Mouse (Mus musculus) cerebellum, adult 9-11 months (tissue): ENCODE data around the gene Ctnnd2.

Experiments used
- DNase-seq: peaks from one replicate; pipeline ENCODE4 v3.0.0; 2022

Gene Ctnnd2

GRCm38 (mm10) chr15:30649964-30650363 is 477.6 kb downstream of the Ctnnd2 start:
- no peak for DNase-seq

GRCm38 (mm10) chr15:30655433-30655832 is 483.0 kb downstream of the Ctnnd2 start:
- no peak for DNase-seq

- no peak for DNase-seq
These were observed 485.2 kb downstream of the Ctnnd2 start for GRCm38 (mm10) chr15:30657588-30657987.

- DNase-seq: no peak
These were observed 488.3 kb downstream of the Ctnnd2 start for GRCm38 (mm10) chr15:30660539-30661149.

- peak; percentile 23 for DNase-seq
These were observed 489.5 kb downstream of the Ctnnd2 start for GRCm38 (mm10) chr15:30661689-30662422.

GRCm38 (mm10) chr15:30667819-30668587 is 495.6 kb downstream of the Ctnnd2 start:
- no peak for DNase-seq

- no peak for DNase-seq
These were observed 509.5 kb downstream of the Ctnnd2 start for GRCm38 (mm10) chr15:30681939-30682338.

GRCm38 (mm10) chr15:30682360-30683119 is 510.1 kb downstream of the Ctnnd2 start:
- DNase-seq: no peak

- DNase-seq: no peak
These were observed 514.1 kb downstream of the Ctnnd2 start for GRCm38 (mm10) chr15:30686206-30687101.

- peak; percentile 42 for DNase-seq
These were observed 521.4 kb downstream of the Ctnnd2 start for GRCm38 (mm10) chr15:30693754-30694205.

- DNase-seq: no peak
These were observed 521.9 kb downstream of the Ctnnd2 start for GRCm38 (mm10) chr15:30694286-30694685.

GRCm38 (mm10) chr15:30695859-30696258 is 523.5 kb downstream of the Ctnnd2 start:
- no peak for DNase-seq

GRCm38 (mm10) chr15:30697356-30697755 is 525.0 kb downstream of the Ctnnd2 start:
- peak; percentile 30 for DNase-seq

GRCm38 (mm10) chr15:30700762-30701161 is 528.4 kb downstream of the Ctnnd2 start:
- no peak for DNase-seq

- no peak for DNase-seq
These were observed 529.2 kb downstream of the Ctnnd2 start for GRCm38 (mm10) chr15:30701592-30701991.

GRCm38 (mm10) chr15:30709026-30709753 is 536.8 kb downstream of the Ctnnd2 start:
- no peak for DNase-seq

- DNase-seq: no peak
These were observed 537.3 kb downstream of the Ctnnd2 start for GRCm38 (mm10) chr15:30709754-30710105.

- no peak for DNase-seq
These were observed 542.4 kb downstream of the Ctnnd2 start for GRCm38 (mm10) chr15:30714823-30715222.

- peak; percentile 60 for DNase-seq
These were observed 546.4 kb downstream of the Ctnnd2 start for GRCm38 (mm10) chr15:30718811-30719210.

- DNase-seq: no peak
These were observed 546.8 kb downstream of the Ctnnd2 start for GRCm38 (mm10) chr15:30719226-30719625.

GRCm38 (mm10) chr15:30721098-30721497 is 548.7 kb downstream of the Ctnnd2 start:
- DNase-seq: no peak
